Mouse (Mus musculus) monocyte, adult 2 months (primary cell): ENCODE data around the gene Rhox4a.
"Not testable (repeated sequence)": the region's sequence is repeated elsewhere in the genome, so short reads cannot be mapped to it uniquely, and the experiment has no call there.

Experiments used
- DNase-seq, 2 experiments: peaks; one replicate each; pipeline ENCODE4 v3.0.0; 2022; ENCODE audit warnings: low spot score in 2 of 2, low read depth in 1 of 2

The Rhox4a gene

GRCm38 (mm10) chrX:37265038-37265437 is at the start of gene Rhox4a:
Rhox4a (plus strand) TSS chrX:37265338.
- DNase-seq = not testable (repeated sequence)

DNA sequence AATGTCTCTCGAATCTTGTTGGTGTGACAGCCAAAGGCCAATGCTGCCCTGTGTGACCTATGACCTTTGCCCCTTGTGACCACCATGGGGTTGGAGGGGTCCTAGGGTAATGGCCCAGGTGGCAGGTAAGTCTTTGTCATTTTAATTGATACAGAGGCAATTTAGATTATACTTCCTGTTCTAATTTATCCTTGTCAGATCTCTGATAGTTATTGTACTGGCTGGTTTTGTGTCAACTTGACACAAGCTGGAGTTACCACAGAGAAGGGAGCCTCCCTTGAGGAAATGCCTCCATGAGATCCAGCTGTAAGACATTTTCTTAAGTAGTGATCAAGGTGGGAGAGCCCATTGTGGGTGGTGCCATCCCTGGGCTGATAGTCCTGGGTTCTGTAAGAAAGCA is 43.0 kb upstream of the Rhox4a start, which contains the start of gene Rhox1:
Gene Rhox1 (minus strand): TSS at position 101 of the 400 bp plus-strand sequence.
- DNase-seq = not testable (repeated sequence)

- DNase-seq = not testable (repeated sequence)
Observed at GRCm38 (mm10) chrX:37244676-37245075, 20.5 kb upstream of the Rhox4a start, which contains the start of gene Rhox2a. Rhox2a (plus strand) TSS chrX:37244976.

DNA sequence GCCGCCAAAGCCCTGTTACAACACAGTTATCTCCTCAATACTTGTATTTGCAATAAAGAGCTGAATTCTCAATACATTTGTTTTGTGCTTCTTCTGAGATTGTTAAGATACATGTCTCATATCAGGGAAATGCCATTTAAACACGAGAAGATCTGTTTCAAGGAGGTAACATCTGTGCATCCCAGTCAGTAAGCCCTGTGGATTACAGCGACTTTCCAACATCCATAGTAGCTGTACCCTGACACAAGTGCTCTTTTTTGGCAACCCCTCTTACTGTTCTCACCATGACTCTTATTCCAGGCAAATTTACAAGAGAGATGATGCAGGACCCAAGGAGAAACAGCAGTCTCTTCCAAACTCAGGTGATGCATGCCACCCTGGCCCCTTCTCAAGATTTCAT is 15.5 kb upstream of the Rhox4a start, which contains the start of gene Rhox3a:
Gene Rhox3a (plus strand): TSS at position 301 of the 400 bp plus-strand sequence.
- DNase-seq = not testable (repeated sequence)
